Mouse (Mus musculus) cerebellum, adult 2 months (tissue): Measurements from ENCODE around the gene Irgc1. TPM values are rescaled to one million over a fixed set of nuclear protein-coding genes. Genes with fewer than 3 reads are reported as not detected.
A peak's percentile ranks its signal among the peaks of the same experiment; 100 is the strongest.

Source experiments
- DNase-seq, 2 experiments: peaks; one replicate each; pipeline ENCODE4 v3.0.0; 2021
- H3K27ac ChIP-seq: fragments of 200-500 bp; 2 replicates; pipeline ENCODE4 v1.5.1; 2012; ENCODE audit warnings: low read length, control low read depth, inconsistent platforms; ENCODE audit not compliant: insufficient read depth
- H3K27me3 ChIP-seq: fragments of 200-500 bp; 2 replicates; pipeline ENCODE4 v1.6.1; 2012; ENCODE audit warnings: inconsistent platforms, mild to moderate bottlenecking, low read length, moderate library complexity; ENCODE audit not compliant: control insufficient read depth, insufficient read depth
- H3K4me1 ChIP-seq: fragments of 200-500 bp; 2 replicates; pipeline ENCODE4 v1.6.1; 2011; ENCODE audit warnings: low read length; ENCODE audit not compliant: control insufficient read depth, insufficient read depth
- H3K4me3 ChIP-seq: fragments of 200-500 bp; replicated peaks from 2 replicates; pipeline ENCODE3; 2011; ENCODE audit warnings: mild to moderate bottlenecking, low read depth, low read length, control low read depth; ENCODE audit not compliant: insufficient read depth
- CTCF ChIP-seq: fragments of 200-500 bp; IDR thresholded peaks from 2 replicates; pipeline ENCODE4 v1.5.1; 2011; ENCODE audit warnings: low read depth, mild to moderate bottlenecking, control low read depth, low read length, moderate library complexity, borderline replicate concordance; ENCODE audit not compliant: insufficient read depth
- POLR2A ChIP-seq: fragments of 200-500 bp; IDR thresholded peaks from 2 replicates; pipeline ENCODE4 v1.6.1; 2011; ENCODE audit warnings: low read length, control low read depth, borderline replicate concordance; ENCODE audit not compliant: insufficient read depth
- WGBS: fragments of 180-500 bp; shearing (Covaris S2); methylation state at CpG from one replicate; pipeline ENCODE4 v1.1.7; 2018; 5-methylcytosine and 5-hydroxymethylcytosine counted together
- polyA plus RNA-seq: library from polyadenylated mRNA; depleted of rRNA; stranded (reverse); fragments of >200 nt; gene quantifications from 2 replicates; pipeline ENCODE4 v1.2.3, GENCODE M21; 2012; rRNA removed

Gene Irgc1
- polyA plus RNA-seq, 1 experiment, result not detected

DNA sequence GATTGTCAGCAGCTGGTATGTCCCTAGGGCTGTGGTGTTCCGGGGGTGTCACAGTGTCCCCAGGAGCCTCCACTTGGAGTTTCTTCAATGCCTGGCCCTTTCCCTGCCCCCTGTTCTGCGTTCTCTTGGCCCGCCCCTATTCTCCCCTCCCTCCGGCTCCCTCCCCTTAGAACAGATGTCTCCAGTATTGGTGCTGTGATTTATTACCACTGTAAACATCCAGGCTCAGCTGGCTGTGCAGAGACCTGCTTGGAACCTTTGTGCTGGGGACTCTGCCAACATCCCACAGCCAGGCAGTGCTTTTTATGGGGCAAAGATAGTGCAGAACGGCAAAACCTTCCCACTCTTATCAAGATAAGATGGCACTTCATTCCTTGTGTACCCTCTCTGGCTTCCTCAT, 61.0 kb downstream of the Irgc1 start:
- Histone ChIP-seq H3K27ac (no peak overlapping the region), H3K4me1 (no peaks in the 10 kb centered on the region), H3K4me3 (no peak overlapping the region), H3K27me3 (no peaks in the 10 kb centered on the region)
- DNase-seq, result no peak
- 19% methylated on average over 5 of the region's 5 CpGs for WGBS
- no peak for TF ChIP-seq CTCF
- TF ChIP-seq POLR2A, result no peak

- Histone ChIP-seq H3K4me1 (no peaks in the 10 kb centered on the region), H3K27me3 (no peaks in the 10 kb centered on the region), H3K4me3 (no peak overlapping the region), H3K27ac (no peak overlapping the region)
- TF ChIP-seq CTCF, result no peak
- no peak for TF ChIP-seq POLR2A
- no peak for DNase-seq
- 61% methylated on average over 7 of the region's 7 CpGs for WGBS
Measured at GRCm38 (mm10) chr7:24390512-24390911, 61.6 kb downstream of the Irgc1 start.

DNA sequence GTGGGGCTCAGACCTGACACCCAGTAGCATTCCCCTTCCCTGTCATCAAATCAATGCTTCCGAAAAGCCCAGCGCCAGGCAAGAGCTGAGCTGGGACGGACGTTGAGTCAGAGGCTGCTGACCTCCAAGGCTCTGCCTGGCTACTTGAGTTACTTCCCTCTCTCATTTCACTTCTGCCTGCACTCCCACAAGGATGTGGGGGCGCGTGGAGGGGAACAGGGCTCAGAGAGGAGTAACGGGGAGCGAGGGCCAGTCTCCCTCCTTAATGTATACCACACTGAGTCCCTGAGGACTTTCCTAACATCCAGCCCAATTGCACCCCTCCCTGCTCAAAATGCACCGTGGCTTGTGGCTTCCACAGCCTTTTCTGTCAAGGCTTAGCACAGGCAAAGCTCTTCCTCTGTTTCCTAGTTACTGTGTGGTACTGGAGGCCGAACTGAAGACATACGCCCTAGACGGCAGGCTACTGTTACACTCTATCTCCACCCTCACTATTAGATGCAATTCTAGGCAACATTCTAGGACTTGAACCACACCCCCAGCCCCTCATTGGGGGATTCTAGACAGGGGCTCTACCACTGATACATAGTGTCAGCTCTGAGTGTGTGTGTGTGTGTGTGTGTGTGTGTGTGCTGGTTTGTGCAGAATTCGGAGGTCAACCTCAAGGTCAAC, 62.4 kb downstream of the Irgc1 start:
- Histone ChIP-seq H3K27me3 (no peaks in the 10 kb centered on the region), H3K4me1 (0 out of 2 replicates have a peak, but pooled peaks cover 2% of the 10 kb centered on the region), H3K27ac (no peak overlapping the region), H3K4me3 (no peak overlapping the region)
- WGBS, result 75% methylated on average over 13 of the region's 13 CpGs
- no peak for DNase-seq
- TF ChIP-seq POLR2A (no peak), CTCF (no peak)

GRCm38 (mm10) chr7:24387059-24387556, 65.0 kb downstream of the Irgc1 start:
- Histone ChIP-seq H3K27me3 (no peaks in the 10 kb centered on the region), H3K27ac (no peak overlapping the region), H3K4me3 (no peak overlapping the region), H3K4me1 (0 out of 2 replicates have a peak, but pooled peaks cover 2% of the 10 kb centered on the region)
- no peak for DNase-seq
- no peak for TF ChIP-seq POLR2A
- no peak for TF ChIP-seq CTCF
- 81% methylated on average over 10 of the region's 10 CpGs for WGBS

DNA sequence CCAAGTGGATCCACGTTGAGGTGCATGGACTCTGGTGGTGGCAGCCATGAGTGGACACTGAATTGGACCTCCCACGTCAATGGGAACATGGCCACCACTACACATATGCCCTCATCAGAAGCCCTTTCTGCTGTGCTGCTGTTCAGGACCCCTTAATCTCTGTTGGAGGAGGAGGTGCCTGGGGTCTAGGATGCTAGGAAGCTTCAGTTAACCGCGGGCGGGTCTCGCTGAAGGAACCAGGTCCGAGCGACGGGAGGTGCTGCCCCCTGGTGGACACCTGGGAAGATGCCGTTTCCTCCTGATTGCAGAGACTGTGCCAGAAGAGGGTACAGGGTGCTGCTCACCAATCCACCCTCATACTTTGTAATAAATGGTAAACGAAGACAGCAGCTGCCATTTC, 67.3 kb downstream of the Irgc1 start:
- 3% methylated on average over 11 of the region's 11 CpGs for WGBS
- peak overlapping the region; percentile 54 for H3K4me3 ChIP-seq
- H3K27ac ChIP-seq, result no peak overlapping the region

GRCm38 (mm10) chr7:24384070-24384469, 68.0 kb downstream of the Irgc1 start:
- 0 out of 2 replicates have a peak, but pooled peaks cover 2% of the 10 kb centered on the region for H3K4me1 ChIP-seq
- DNase-seq, result no peak
- no peak overlapping the region for H3K4me3 ChIP-seq
- H3K27me3 ChIP-seq, result no peaks in the 10 kb centered on the region
- no peak for TF ChIP-seq CTCF
- no peak for TF ChIP-seq POLR2A
- no peak overlapping the region for H3K27ac ChIP-seq
- 65% methylated on average over 6 of the region's 6 CpGs for WGBS

More for the DNA sequence above, 67.3 kb downstream of the Irgc1 start:
- Histone ChIP-seq H3K4me1 (0 out of 2 replicates have a peak, but pooled peaks cover 2% of the 10 kb centered on the region), H3K27me3 (no peaks in the 10 kb centered on the region)
- peak; percentile 56 to 80 for DNase-seq
- TF ChIP-seq CTCF (peak; percentile 86), POLR2A (no peak)

GRCm38 (mm10) chr7:24382730-24383372, 69.2 kb downstream of the Irgc1 start:
- no peak for TF ChIP-seq CTCF
- no peak for TF ChIP-seq POLR2A
- 85% methylated on average over 16 of the region's 16 CpGs for WGBS

More at GRCm38 (mm10) chr7:24382730-24383372, 69.2 kb downstream of the Irgc1 start:
- no peaks in the 10 kb centered on the region for H3K27me3 ChIP-seq
- no peak overlapping the region for H3K27ac ChIP-seq
- H3K4me1 ChIP-seq, result 0 out of 2 replicates have a peak, but pooled peaks cover 2% of the 10 kb centered on the region
- H3K4me3 ChIP-seq, result no peak overlapping the region
- no peak for DNase-seq

Other genes with a start within 250 kb of the Irgc1 start
- gene Zfp111, start 240.9 kb downstream of the Irgc1 start, polyA plus RNA-seq, result 5.3 and 5.5 TPM in 2 replicates
- 6.5 and 7.2 TPM in 2 replicates for gene Zfp109, start 214.7 kb downstream of the Irgc1 start, polyA plus RNA-seq
- gene Zfp108, start 197.5 kb downstream of the Irgc1 start, polyA plus RNA-seq, result 5.7 and 6.1 TPM in 2 replicates
- gene Zfp93, start 181.9 kb downstream of the Irgc1 start, polyA plus RNA-seq, result 8.8 and 9.2 TPM in 2 replicates
- 33.0 and 36.4 TPM in 2 replicates for gene Zfp61, start 151.1 kb downstream of the Irgc1 start, polyA plus RNA-seq
- 18.2 and 18.3 TPM in 2 replicates for gene Zfp94, start 135.6 kb downstream of the Irgc1 start, polyA plus RNA-seq
- gene Tescl, start 118.4 kb downstream of the Irgc1 start, polyA plus RNA-seq, result 0.22 and 0.39 TPM in 2 replicates
- not detected in 2 replicates for gene Lypd5, start 103.1 kb downstream of the Irgc1 start, polyA plus RNA-seq
- 0.49 and 0.59 TPM in 2 replicates for gene Kcnn4, start 82.0 kb downstream of the Irgc1 start, polyA plus RNA-seq
- 89.3 and 95.5 TPM in 2 replicates for gene Smg9, start 52.7 kb downstream of the Irgc1 start, polyA plus RNA-seq
- gene Plaur, start 10.2 kb upstream of the Irgc1 start, polyA plus RNA-seq, result 0.79 and 0.97 TPM in 2 replicates
- gene Cadm4, start 29.7 kb upstream of the Irgc1 start, polyA plus RNA-seq, result 285 and 312 TPM in 2 replicates
- 68.5 and 68.6 TPM in 2 replicates for gene Zfp428, start 54.7 kb upstream of the Irgc1 start, polyA plus RNA-seq
- not detected in 2 replicates for gene AC161166.1, start 60.2 kb upstream of the Irgc1 start, polyA plus RNA-seq
- gene Irgq, start 78.4 kb upstream of the Irgc1 start, polyA plus RNA-seq, result 37.0 and 38.3 TPM in 2 replicates
- gene Pinlyp, start 93.8 kb upstream of the Irgc1 start, polyA plus RNA-seq, result not detected in 2 replicates
- 46.2 and 51.3 TPM in 2 replicates for gene Xrcc1, start 94.0 kb upstream of the Irgc1 start, polyA plus RNA-seq
- gene Ethe1, start 135.2 kb upstream of the Irgc1 start, polyA plus RNA-seq, result 25.7 and 28.0 TPM in 2 replicates
- gene Zfp575, start 135.3 kb upstream of the Irgc1 start, polyA plus RNA-seq, result 1.4 TPM in 2 replicates
- 0.18 TPM in 1 of 2 replicates, not detected in the other for gene Phldb3, start 158.5 kb upstream of the Irgc1 start, polyA plus RNA-seq
- 0.08 TPM in 1 of 2 replicates, not detected in the other for gene Lypd3, start 184.3 kb upstream of the Irgc1 start, polyA plus RNA-seq
- gene Tex101, start 224.4 kb upstream of the Irgc1 start, polyA plus RNA-seq, result not detected in 2 replicates